Mouse (Mus musculus) limb, embryonic 10.5 days (tissue): ENCODE data around the gene Tmed9. TPM values are rescaled to one million over a fixed set of nuclear protein-coding genes. Genes with fewer than 3 reads are reported as not detected.
"Not testable (repeated sequence)": the region's sequence is repeated elsewhere in the genome, so short reads cannot be mapped to it uniquely, and the experiment has no call there.

Experiments
- DNase-seq: peaks from one replicate; pipeline ENCODE4 v3.0.0-alpha.2; 2017; ENCODE audit warnings: low spot score
- H3K27ac ChIP-seq: fragments of 300-500 bp; sonication (generic); 2 replicates; pipeline ENCODE4 v1.5.1; 2016; ENCODE audit warnings: mild to moderate bottlenecking
- H3K27me3 ChIP-seq: fragments of 300-500 bp; sonication (generic); 2 replicates; pipeline ENCODE4 v1.6.1; 2016; ENCODE audit warnings: low read depth, mild to moderate bottlenecking; ENCODE audit not compliant: poor library complexity, severe bottlenecking
- H3K36me3 ChIP-seq: fragments of 300-500 bp; sonication (generic); 2 replicates; pipeline ENCODE4 v1.6.1; 2016; ENCODE audit warnings: mild to moderate bottlenecking, moderate library complexity
- H3K4me1 ChIP-seq: fragments of 300-500 bp; sonication (generic); 2 replicates; pipeline ENCODE4 v1.6.1; 2016
- H3K4me3 ChIP-seq: fragments of 300-500 bp; sonication (generic); 2 replicates; pipeline ENCODE4 v1.5.1; 2016; ENCODE audit warnings: mild to moderate bottlenecking, moderate library complexity
- H3K9me3 ChIP-seq: fragments of 300-500 bp; sonication (generic); replicated peaks from 2 replicates; pipeline ENCODE4 v1.6.1; 2016; ENCODE audit warnings: mild to moderate bottlenecking
- WGBS: fragments of 180-500 bp; shearing (Covaris S2); methylation state at CpG from one replicate; pipeline ENCODE4 v1.1.7; 2016; 5-methylcytosine and 5-hydroxymethylcytosine counted together
- polyA plus RNA-seq: library from polyadenylated mRNA; unstranded; fragments of >200 nt; fragmentation: Nextera tagmentation; extraction: Ambion mirVana; gene quantifications from 2 replicates; pipeline ENCODE4 v1.2.1, GENCODE M21; 2016

Tmed9 gene
- polyA plus RNA-seq, 1 experiment from 2014 or later = 123 TPM

GRCm38 (mm10) chr13:55635146-55635571 is 61.6 kb downstream of the Tmed9 start:
- 1% methylated on average over 40 of the region's 40 CpGs for WGBS

DNA sequence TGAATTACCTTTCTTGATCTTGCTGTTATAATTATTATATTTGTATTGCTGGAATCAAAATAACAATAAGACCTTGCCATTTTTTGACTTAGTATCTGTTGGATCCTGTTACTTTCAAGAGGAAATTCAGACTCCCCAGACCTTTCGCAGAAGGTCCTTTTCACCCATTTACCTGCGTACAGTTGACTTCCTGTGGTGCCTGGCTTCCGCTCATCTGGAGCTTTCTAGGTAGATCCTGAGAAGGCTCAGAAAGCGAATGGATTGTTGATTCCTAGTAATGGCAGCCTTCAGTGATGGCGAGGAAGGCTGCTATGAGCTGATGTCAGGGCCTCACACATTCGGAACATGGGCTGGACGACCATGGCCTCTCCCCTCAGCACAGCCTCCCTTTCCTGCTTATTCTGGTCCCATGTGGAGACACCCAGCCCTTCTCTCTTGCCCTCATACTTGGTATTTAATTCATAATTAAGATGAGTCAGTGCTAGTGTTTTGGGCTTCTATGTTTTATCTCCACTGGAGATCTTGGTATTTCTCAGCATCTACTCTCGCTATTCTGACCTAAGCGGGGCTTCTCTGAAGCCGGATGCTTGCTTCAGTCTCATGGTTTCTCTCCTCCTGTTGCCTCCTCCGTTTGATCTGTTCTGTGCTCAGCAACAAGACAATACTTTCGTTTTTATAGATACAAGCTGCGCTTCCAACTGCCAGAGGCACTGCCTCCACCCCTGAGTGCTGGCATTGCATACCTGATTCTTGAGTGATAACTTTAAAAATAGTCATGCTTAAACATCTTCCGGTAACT is 62.9 kb downstream of the Tmed9 start:
- H3K4me1 ChIP-seq = peaks cover 20% of the 10 kb centered on the region
- peak overlapping the region; percentile 100; the same call in 1 of the 2 replicates for H3K4me3 ChIP-seq
- DNase-seq = no peak
- H3K9me3 ChIP-seq = no peaks in the 10 kb centered on the region
- no peaks in the 10 kb centered on the region for H3K27me3 ChIP-seq
- H3K27ac ChIP-seq = no peak overlapping the region
- WGBS = 91% methylated on average over 14 of the region's 14 CpGs
- peaks cover 73% of the 10 kb centered on the region for H3K36me3 ChIP-seq

More at GRCm38 (mm10) chr13:55635146-55635571, 61.6 kb downstream of the Tmed9 start:
- no peak for DNase-seq
- Histone ChIP-seq H3K4me3 (peak overlapping the region; percentile 100), H3K4me1 (peaks cover 20% of the 10 kb centered on the region), H3K9me3 (no peaks in the 10 kb centered on the region), H3K27ac (peak overlapping the region; percentile 90), H3K27me3 (no peaks in the 10 kb centered on the region), H3K36me3 (peaks cover 72% of the 10 kb centered on the region)

DNA sequence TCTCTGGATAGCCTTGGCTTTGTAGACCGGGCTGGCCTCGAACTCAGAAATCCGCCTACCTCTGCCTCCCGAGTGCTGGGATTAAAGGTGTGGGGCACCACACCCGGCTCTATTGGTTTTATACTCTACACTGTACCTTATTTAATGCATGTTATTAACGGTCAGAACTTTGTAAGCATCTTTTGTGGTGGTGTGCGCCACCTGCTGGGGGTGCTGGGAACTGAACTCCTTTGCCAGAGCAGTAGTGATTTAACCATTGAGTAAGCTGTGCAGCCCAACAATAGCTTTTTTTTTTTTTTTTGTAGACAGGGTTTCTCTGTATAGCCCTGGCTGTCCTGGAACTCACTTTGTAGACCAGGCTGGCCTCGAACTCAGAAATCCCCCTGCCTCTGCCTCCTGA is 66.9 kb downstream of the Tmed9 start:
- DNase-seq = peak; percentile 86
- not testable (repeated sequence) for H3K4me1 ChIP-seq, H3K9me3 ChIP-seq, H3K27me3 ChIP-seq, H3K27ac ChIP-seq, H3K4me3 ChIP-seq
- WGBS = 67% methylated on average over 8 of the region's 8 CpGs
- H3K36me3 ChIP-seq = peaks cover 77% of the 10 kb centered on the region

GRCm38 (mm10) chr13:55644525-55644924 is 71.0 kb downstream of the Tmed9 start:
- Histone ChIP-seq H3K4me3 (no peak overlapping the region), H3K36me3 (peaks cover 87% of the 10 kb centered on the region)
- 96% methylated on average over 2 of the region's 2 CpGs for WGBS

More at GRCm38 (mm10) chr13:55644525-55644924, 71.0 kb downstream of the Tmed9 start:
- H3K9me3 ChIP-seq = no peaks in the 10 kb centered on the region
- DNase-seq = no peak
- no peaks in the 10 kb centered on the region for H3K4me1 ChIP-seq
- no peaks in the 10 kb centered on the region for H3K27me3 ChIP-seq
- H3K27ac ChIP-seq = no peak overlapping the region

Other genes starting within 250 kb of the Tmed9 start
- 15.8 and 27.5 TPM in 2 replicates for gene Mxd3, start 243.9 kb upstream of the Tmed9 start, polyA plus RNA-seq
- 112 and 113 TPM in 2 replicates for gene Lman2, start 210.9 kb upstream of the Tmed9 start, polyA plus RNA-seq
- gene Rgs14, start 204.0 kb upstream of the Tmed9 start, polyA plus RNA-seq = 0.70 and 1.1 TPM in 2 replicates
- not detected in 2 replicates for gene Slc34a1, start 175.5 kb upstream of the Tmed9 start, polyA plus RNA-seq
- gene Pfn3, start 158.5 kb upstream of the Tmed9 start, polyA plus RNA-seq = not detected in 2 replicates
- 0.14 TPM in 1 of 2 replicates, not detected in the other for gene F12, start 146.9 kb upstream of the Tmed9 start, polyA plus RNA-seq
- 63.6 and 71.1 TPM in 2 replicates for gene Grk6, start 128.7 kb upstream of the Tmed9 start, polyA plus RNA-seq
- 0.34 and 0.35 TPM in 2 replicates for gene Prr7, start 109.5 kb upstream of the Tmed9 start, polyA plus RNA-seq
- 346 and 417 TPM in 2 replicates for gene Dbn1, start 85.6 kb upstream of the Tmed9 start, polyA plus RNA-seq
- gene Pdlim7, start 60.1 kb upstream of the Tmed9 start, polyA plus RNA-seq = 202 and 206 TPM in 2 replicates
- 2.7 and 2.9 TPM in 2 replicates for gene Dok3, start 44.4 kb upstream of the Tmed9 start, polyA plus RNA-seq
- gene Ddx41, start 37.1 kb upstream of the Tmed9 start, polyA plus RNA-seq = 94.0 and 102 TPM in 2 replicates
- gene Fam193b, start 2.6 kb upstream of the Tmed9 start, polyA plus RNA-seq = 65.8 and 70.7 TPM in 2 replicates
- 30.9 and 31.6 TPM in 2 replicates for gene B4galt7, start 26.2 kb downstream of the Tmed9 start, polyA plus RNA-seq
- 48.1 and 53.3 TPM in 2 replicates for gene Caml, start 49.3 kb downstream of the Tmed9 start, polyA plus RNA-seq
- 41.5 and 45.6 TPM in 2 replicates for gene Ddx46, start 61.3 kb downstream of the Tmed9 start, polyA plus RNA-seq
- 55.5 and 65.2 TPM in 2 replicates for gene B230219D22Rik, start 119.4 kb downstream of the Tmed9 start, polyA plus RNA-seq
- gene Txndc15, start 140.9 kb downstream of the Tmed9 start, polyA plus RNA-seq = 65.9 and 76.8 TPM in 2 replicates
- 43.7 and 44.4 TPM in 2 replicates for gene Pcbd2, start 153.6 kb downstream of the Tmed9 start, polyA plus RNA-seq
- 0.25 TPM in 1 of 2 replicates, not detected in the other for gene Catsper3, start 210.8 kb downstream of the Tmed9 start, polyA plus RNA-seq